Mouse (Mus musculus): ENCODE data around the gene Ndufb6. TPM values are rescaled to one million over a fixed set of nuclear protein-coding genes. Genes with fewer than 3 reads are reported as not detected.

Ndufb6 gene
- polyA plus RNA-seq (2015; fragmentation: Nextera tagmentation; extraction: Ambion mirVana), result 380 and 437 TPM in 2 replicates

- peak within 1 kb of the TSS; percentile 99 for H3K4me3 ChIP-seq (replicated peaks)
- ATAC-seq (ENCODE audit: low FRiP score), result peak; percentile 96
- peaks cover 23% of the 10 kb centered on the region for H3K36me3 ChIP-seq
- H3K4me2 ChIP-seq, result peak within 1 kb of the TSS; percentile 80
- H3K9ac ChIP-seq (replicated peaks), result peak within 1 kb of the TSS; percentile 93
- no peaks in the 10 kb centered on the region for H3K9me3 ChIP-seq (replicated peaks)
- peak within 1 kb of the TSS; percentile 81 for H3K27ac ChIP-seq (replicated peaks)
- H3K27me3 ChIP-seq (replicated peaks), result no peaks in the 10 kb centered on the region
- H3K4me1 ChIP-seq, result peaks cover 20% of the 10 kb centered on the region
- WGBS, result under 1% methylated on average over 36 of the region's 36 CpGs
These were observed at the start of gene Ndufb6 for GRCm38 (mm10) chr4:40279276-40279900. Ndufb6 (minus strand) TSS chr4:40279421.

- no peak overlapping the region for H3K4me3 ChIP-seq (replicated peaks)
- H3K9me3 ChIP-seq (replicated peaks), result no peaks in the 10 kb centered on the region
- H3K4me2 ChIP-seq, result no peak overlapping the region
- 83% methylated on average over 3 of the region's 3 CpGs for WGBS
- H3K36me3 ChIP-seq, result no peaks in the 10 kb centered on the region
- H3K9ac ChIP-seq (replicated peaks), result no peak overlapping the region
- ATAC-seq (ENCODE audit: low FRiP score), result no peak
- H3K27ac ChIP-seq (replicated peaks), result no peak overlapping the region
- H3K4me1 ChIP-seq, result no peaks in the 10 kb centered on the region
- H3K27me3 ChIP-seq (replicated peaks), result no peaks in the 10 kb centered on the region
These were observed 47.9 kb upstream of the Ndufb6 start for GRCm38 (mm10) chr4:40327161-40327560.

GRCm38 (mm10) chr4:40324620-40325019, 45.4 kb upstream of the Ndufb6 start:
- no peak overlapping the region for H3K27ac ChIP-seq (replicated peaks)
- no peak overlapping the region for H3K4me2 ChIP-seq
- H3K4me3 ChIP-seq (replicated peaks), result no peak overlapping the region
- H3K4me1 ChIP-seq, result no peaks in the 10 kb centered on the region
- no peaks in the 10 kb centered on the region for H3K36me3 ChIP-seq
- no peak overlapping the region for H3K9ac ChIP-seq (replicated peaks)
- WGBS, result 89% methylated on average over 7 of the region's 7 CpGs
- no peaks in the 10 kb centered on the region for H3K9me3 ChIP-seq (replicated peaks)
- H3K27me3 ChIP-seq (replicated peaks), result no peaks in the 10 kb centered on the region
- no peak for ATAC-seq (ENCODE audit: low FRiP score)

- Histone ChIP-seq H3K4me1 (no peaks in the 10 kb centered on the region), H3K9ac (replicated peaks) (no peak overlapping the region), H3K4me3 (replicated peaks) (no peak overlapping the region), H3K27me3 (replicated peaks) (no peaks in the 10 kb centered on the region), H3K9me3 (replicated peaks) (no peaks in the 10 kb centered on the region), H3K4me2 (no peak overlapping the region), H3K27ac (replicated peaks) (no peak overlapping the region), H3K36me3 (no peaks in the 10 kb centered on the region)
- 77% methylated on average over 3 of the region's 3 CpGs for whole genome bisulfite sequencing
- no peak for ATAC-seq (ENCODE audit: low FRiP score)
These were observed 38.2 kb upstream of the Ndufb6 start for GRCm38 (mm10) chr4:40317404-40317803.

- H3K27me3 ChIP-seq (replicated peaks), result no peaks in the 10 kb centered on the region
- H3K27ac ChIP-seq (replicated peaks), result no peak overlapping the region
- no peaks in the 10 kb centered on the region for H3K9me3 ChIP-seq (replicated peaks)
- H3K9ac ChIP-seq (replicated peaks), result no peak overlapping the region
- no peak overlapping the region for H3K4me3 ChIP-seq (replicated peaks)
- H3K4me1 ChIP-seq, result peaks cover 5% of the 10 kb centered on the region
- ATAC-seq (ENCODE audit: low FRiP score), result no peak
- no peak overlapping the region for H3K4me2 ChIP-seq
- 83% methylated on average over 6 of the region's 6 CpGs for WGBS
- H3K36me3 ChIP-seq, result no peaks in the 10 kb centered on the region
These were observed 33.8 kb upstream of the Ndufb6 start for GRCm38 (mm10) chr4:40313026-40313425.

- 68% methylated on average over 1 of the region's 1 CpGs for WGBS
- ATAC-seq (ENCODE audit: low FRiP score), result no peak
- no peak overlapping the region for H3K9ac ChIP-seq (replicated peaks)
- H3K4me2 ChIP-seq, result no peak overlapping the region
- no peaks in the 10 kb centered on the region for H3K9me3 ChIP-seq (replicated peaks)
- H3K27ac ChIP-seq (replicated peaks), result no peak overlapping the region
- H3K4me3 ChIP-seq (replicated peaks), result no peak overlapping the region
- no peaks in the 10 kb centered on the region for H3K27me3 ChIP-seq (replicated peaks)
- no peaks in the 10 kb centered on the region for H3K36me3 ChIP-seq
- peaks cover 5% of the 10 kb centered on the region for H3K4me1 ChIP-seq
These were observed 33.0 kb upstream of the Ndufb6 start for GRCm38 (mm10) chr4:40312213-40312612.

GRCm38 (mm10) chr4:40310796-40311383, 31.7 kb upstream of the Ndufb6 start:
- ATAC-seq (ENCODE audit: low FRiP score), result peak; percentile 47; the same call in 1 of the 2 replicates
- Histone ChIP-seq H3K9me3 (replicated peaks) (no peaks in the 10 kb centered on the region), H3K27ac (replicated peaks) (no peak overlapping the region), H3K4me1 (peaks cover 5% of the 10 kb centered on the region), H3K9ac (replicated peaks) (no peak overlapping the region), H3K36me3 (no peaks in the 10 kb centered on the region), H3K4me3 (replicated peaks) (no peak overlapping the region), H3K4me2 (no peak overlapping the region), H3K27me3 (replicated peaks) (no peaks in the 10 kb centered on the region)
- 67% methylated on average over 11 of the region's 11 CpGs for WGBS

- H3K36me3 ChIP-seq, result no peaks in the 10 kb centered on the region
- H3K4me1 ChIP-seq, result peaks cover 5% of the 10 kb centered on the region
- H3K27me3 ChIP-seq (replicated peaks), result no peaks in the 10 kb centered on the region
- H3K4me2 ChIP-seq, result no peak overlapping the region
- no peak overlapping the region for H3K4me3 ChIP-seq (replicated peaks)
- H3K27ac ChIP-seq (replicated peaks), result no peak overlapping the region
- no peak for ATAC-seq (ENCODE audit: low FRiP score)
- no peak overlapping the region for H3K9ac ChIP-seq (replicated peaks)
- no peaks in the 10 kb centered on the region for H3K9me3 ChIP-seq (replicated peaks)
These were observed 30.5 kb upstream of the Ndufb6 start for GRCm38 (mm10) chr4:40309682-40310081.

GRCm38 (mm10) chr4:40302445-40303125, 23.4 kb upstream of the Ndufb6 start:
- no peak overlapping the region for H3K4me3 ChIP-seq (replicated peaks)
- no peak overlapping the region for H3K27ac ChIP-seq (replicated peaks)
- H3K9ac ChIP-seq (replicated peaks), result no peak overlapping the region
- no peak for ATAC-seq (ENCODE audit: low FRiP score)
- H3K4me2 ChIP-seq, result no peak overlapping the region
- no peaks in the 10 kb centered on the region for H3K36me3 ChIP-seq
- H3K9me3 ChIP-seq (replicated peaks), result no peaks in the 10 kb centered on the region
- peaks cover 6% of the 10 kb centered on the region; the same call in 1 of the 2 replicates for H3K27me3 ChIP-seq (replicated peaks)
- no peaks in the 10 kb centered on the region for H3K4me1 ChIP-seq
- 83% methylated on average over 10 of the region's 10 CpGs for WGBS

- H3K9me3 ChIP-seq (replicated peaks), result no peaks in the 10 kb centered on the region
- H3K9ac ChIP-seq (replicated peaks), result no peak overlapping the region
- H3K4me1 ChIP-seq, result no peaks in the 10 kb centered on the region
- no peak overlapping the region for H3K4me3 ChIP-seq (replicated peaks)
- H3K27ac ChIP-seq (replicated peaks), result no peak overlapping the region
- peaks cover 6% of the 10 kb centered on the region; the same call in 1 of the 2 replicates for H3K27me3 ChIP-seq (replicated peaks)
- ATAC-seq (ENCODE audit: low FRiP score), result peak; percentile 78
- H3K4me2 ChIP-seq, result peak overlapping the region; percentile 42
- 14% methylated on average over 16 of the region's 16 CpGs for WGBS
- H3K36me3 ChIP-seq, result no peaks in the 10 kb centered on the region
These were observed 22.0 kb upstream of the Ndufb6 start for GRCm38 (mm10) chr4:40301076-40301789.

GRCm38 (mm10) chr4:40299169-40299568, 19.9 kb upstream of the Ndufb6 start:
- H3K4me2 ChIP-seq, result no peak overlapping the region

More at GRCm38 (mm10) chr4:40299169-40299568, 19.9 kb upstream of the Ndufb6 start:
- Histone ChIP-seq H3K9me3 (replicated peaks) (no peaks in the 10 kb centered on the region), H3K9ac (replicated peaks) (no peak overlapping the region), H3K4me1 (no peaks in the 10 kb centered on the region), H3K27me3 (replicated peaks) (peaks cover 6% of the 10 kb centered on the region; the same call in 1 of the 2 replicates), H3K36me3 (no peaks in the 10 kb centered on the region), H3K4me3 (replicated peaks) (no peak overlapping the region), H3K27ac (replicated peaks) (no peak overlapping the region)
- no peak for ATAC-seq (ENCODE audit: low FRiP score)
- WGBS, result 83% methylated on average over 5 of the region's 5 CpGs
